Mouse (Mus musculus): ENCODE data around the gene Tuba1c. TPM values are rescaled to one million over a fixed set of nuclear protein-coding genes. Genes with fewer than 3 reads are reported as not detected.

Tuba1c gene
- polyA plus RNA-seq, 1 experiment, result 12.6 TPM

DNA sequence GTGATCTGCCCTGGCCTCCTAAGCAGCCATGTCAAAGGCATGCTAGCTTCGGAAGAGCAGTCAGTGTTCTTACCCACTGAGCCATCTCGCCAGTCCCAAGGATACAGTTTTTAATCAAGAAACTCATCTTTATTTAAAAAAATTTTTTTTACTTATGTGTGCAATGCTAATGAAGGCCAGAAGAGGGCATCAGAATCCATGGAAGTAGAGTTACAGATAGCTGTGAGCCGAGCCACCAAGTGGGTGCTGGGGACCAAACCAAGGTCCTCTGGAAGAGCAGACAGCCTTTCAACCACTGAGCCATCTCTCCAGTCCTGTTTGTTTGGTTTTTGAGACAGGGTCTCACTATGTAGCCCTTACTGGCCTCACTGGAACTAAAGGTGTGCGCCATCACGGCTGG is 26.1 kb upstream of the Tuba1c start:
- TF ChIP-seq GATA1 (IDR thresholded peaks at IDR 0.05; ENCODE audit: low read length), result no peak
- no peak for TF ChIP-seq TAL1 (IDR thresholded peaks at IDR 0.05; ENCODE audit: low read length)
- no peak overlapping the region for H3K4me3 ChIP-seq (replicated peaks)

DNA sequence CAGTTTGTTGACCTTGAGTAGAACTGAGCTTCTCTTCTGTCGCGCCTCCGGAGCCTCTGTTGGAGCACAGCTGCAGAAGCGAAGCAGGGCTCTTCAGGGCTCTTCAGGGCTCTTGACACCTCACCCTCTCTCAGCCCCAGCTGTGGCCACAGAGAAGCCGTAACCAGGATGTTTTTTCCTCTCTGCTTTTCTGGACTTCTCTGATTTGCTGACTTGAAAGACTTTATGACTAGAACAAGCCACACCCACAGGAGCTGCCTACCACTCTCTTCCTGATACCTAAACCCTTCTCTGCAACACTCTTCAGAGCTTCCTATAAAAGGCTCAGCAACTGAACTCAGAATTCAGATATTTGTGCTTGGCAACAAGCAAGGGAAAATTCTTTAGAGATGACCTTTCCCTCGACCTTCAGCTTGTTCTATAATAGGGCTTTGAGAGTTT is 20.9 kb upstream of the Tuba1c start:
- Histone ChIP-seq H3K27me3 (ENCODE audit: control insufficient read depth) (peaks cover 2% of the 10 kb centered on the region; the same call in 1 of the 2 replicates), H3K36me3 (ENCODE audit: control insufficient read depth) (no peaks in the 10 kb centered on the region), H3K4me3 (replicated peaks) (no peak overlapping the region), H3K9me3 (ENCODE audit: control insufficient read depth, low read length) (0 out of 2 replicates have a peak, but pooled peaks cover under 1% of the 10 kb centered on the region), H3K4me1 (ENCODE audit: control insufficient read depth) (no peaks in the 10 kb centered on the region)
- TF ChIP-seq TAL1 (IDR thresholded peaks at IDR 0.05; ENCODE audit: low read length) (no peak), GATA1 (IDR thresholded peaks at IDR 0.05; ENCODE audit: low read length) (no peak)

More for the DNA sequence above, 26.1 kb upstream of the Tuba1c start:
- Histone ChIP-seq H3K9me3 (ENCODE audit: control insufficient read depth, low read length) (peaks cover 5% of the 10 kb centered on the region; the same call in 1 of the 2 replicates), H3K36me3 (ENCODE audit: control insufficient read depth) (no peaks in the 10 kb centered on the region), H3K4me1 (ENCODE audit: control insufficient read depth) (peaks cover 17% of the 10 kb centered on the region), H3K27me3 (ENCODE audit: control insufficient read depth) (no peaks in the 10 kb centered on the region)

DNA sequence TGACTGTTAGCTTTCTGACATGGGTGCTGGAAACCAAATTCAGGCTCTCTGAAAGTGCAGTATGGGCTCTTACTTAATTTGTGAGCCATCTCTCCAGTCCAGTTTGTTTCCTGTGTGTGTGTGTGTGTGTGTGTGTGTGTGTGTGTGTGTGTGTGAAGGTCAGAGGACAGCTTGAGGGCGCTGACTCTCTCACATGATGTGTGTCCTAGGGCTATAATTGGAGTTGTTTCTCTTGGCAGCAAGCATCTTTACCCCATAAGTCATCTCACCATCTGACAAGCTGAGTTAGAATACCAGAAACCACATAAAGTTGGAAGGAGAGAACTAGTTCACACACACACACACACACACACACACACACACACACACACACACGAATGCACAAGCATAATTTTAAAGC is 18.8 kb upstream of the Tuba1c start:
- H3K36me3 ChIP-seq (ENCODE audit: control insufficient read depth), result no peaks in the 10 kb centered on the region
- no peaks in the 10 kb centered on the region for H3K4me1 ChIP-seq (ENCODE audit: control insufficient read depth)
- H3K27me3 ChIP-seq (ENCODE audit: control insufficient read depth), result peaks cover 10% of the 10 kb centered on the region; the same call in 1 of the 2 replicates
- TF ChIP-seq GATA1 (IDR thresholded peaks at IDR 0.05; ENCODE audit: low read length) (no peak), TAL1 (IDR thresholded peaks at IDR 0.05; ENCODE audit: low read length) (no peak)
- H3K4me3 ChIP-seq (replicated peaks), result no peak overlapping the region
- H3K9me3 ChIP-seq (ENCODE audit: control insufficient read depth, low read length), result no peaks in the 10 kb centered on the region

DNA sequence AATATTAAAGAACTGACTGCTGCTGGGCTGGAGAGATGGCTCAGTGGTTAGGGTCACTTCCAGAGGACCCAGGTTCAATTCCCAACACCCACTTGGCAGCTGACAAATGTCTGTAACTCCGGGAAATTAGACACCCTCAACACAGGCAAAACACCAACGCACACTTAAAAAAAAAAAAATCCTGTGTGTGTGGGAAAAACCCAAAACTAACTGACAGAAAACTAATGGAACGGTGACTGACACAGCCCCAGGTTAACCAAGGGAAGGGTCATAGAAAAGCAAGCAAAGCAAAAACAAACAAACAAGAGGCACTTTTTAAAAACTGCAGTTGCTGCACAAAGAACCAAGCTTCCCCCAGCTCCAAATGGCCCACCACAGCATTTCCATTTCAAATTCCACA is 17.7 kb upstream of the Tuba1c start:
- TF ChIP-seq GATA1 (IDR thresholded peaks at IDR 0.05; ENCODE audit: low read length) (no peak), TAL1 (IDR thresholded peaks at IDR 0.05; ENCODE audit: low read length) (no peak)
- no peaks in the 10 kb centered on the region for H3K36me3 ChIP-seq (ENCODE audit: control insufficient read depth)
- no peaks in the 10 kb centered on the region for H3K4me1 ChIP-seq (ENCODE audit: control insufficient read depth)
- no peak overlapping the region for H3K4me3 ChIP-seq (replicated peaks)
- no peaks in the 10 kb centered on the region for H3K9me3 ChIP-seq (ENCODE audit: control insufficient read depth, low read length)
- peaks cover 10% of the 10 kb centered on the region; the same call in 1 of the 2 replicates for H3K27me3 ChIP-seq (ENCODE audit: control insufficient read depth)

DNA sequence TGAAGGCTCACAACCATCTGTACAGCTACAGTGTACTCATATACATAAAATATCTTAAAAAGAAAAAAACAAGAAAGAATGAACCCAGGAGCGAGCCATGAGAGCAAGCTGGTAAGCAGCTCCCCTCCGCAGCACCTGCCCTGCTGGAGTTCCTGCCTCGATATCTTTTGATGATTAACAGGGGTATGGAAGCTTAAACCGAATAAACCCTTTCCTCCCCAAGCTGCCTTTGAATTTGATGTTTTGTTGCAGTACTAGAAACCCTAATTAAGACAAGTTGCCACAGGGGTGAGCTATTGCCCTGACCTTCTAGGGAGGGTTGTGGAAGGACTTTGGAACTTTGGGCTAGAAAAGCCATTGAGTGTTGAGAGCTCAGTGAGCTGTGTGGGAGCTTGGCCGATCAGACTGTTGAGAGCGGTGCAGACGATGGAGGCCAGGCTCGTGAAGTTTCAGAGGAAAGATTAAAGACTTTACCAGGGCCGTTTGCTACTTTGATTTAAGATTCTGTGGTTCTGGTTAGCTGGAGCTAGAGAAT is 15.1 kb upstream of the Tuba1c start:
- no peak overlapping the region for H3K4me3 ChIP-seq (replicated peaks)
- peaks cover 14% of the 10 kb centered on the region; the same call in 1 of the 2 replicates for H3K27me3 ChIP-seq (ENCODE audit: control insufficient read depth)
- H3K4me1 ChIP-seq (ENCODE audit: control insufficient read depth), result no peaks in the 10 kb centered on the region
- no peaks in the 10 kb centered on the region for H3K9me3 ChIP-seq (ENCODE audit: control insufficient read depth, low read length)
- no peak for TF ChIP-seq GATA1 (IDR thresholded peaks at IDR 0.05; ENCODE audit: low read length)
- TF ChIP-seq TAL1 (IDR thresholded peaks at IDR 0.05; ENCODE audit: low read length), result no peak
- H3K36me3 ChIP-seq (ENCODE audit: control insufficient read depth), result no peaks in the 10 kb centered on the region

DNA sequence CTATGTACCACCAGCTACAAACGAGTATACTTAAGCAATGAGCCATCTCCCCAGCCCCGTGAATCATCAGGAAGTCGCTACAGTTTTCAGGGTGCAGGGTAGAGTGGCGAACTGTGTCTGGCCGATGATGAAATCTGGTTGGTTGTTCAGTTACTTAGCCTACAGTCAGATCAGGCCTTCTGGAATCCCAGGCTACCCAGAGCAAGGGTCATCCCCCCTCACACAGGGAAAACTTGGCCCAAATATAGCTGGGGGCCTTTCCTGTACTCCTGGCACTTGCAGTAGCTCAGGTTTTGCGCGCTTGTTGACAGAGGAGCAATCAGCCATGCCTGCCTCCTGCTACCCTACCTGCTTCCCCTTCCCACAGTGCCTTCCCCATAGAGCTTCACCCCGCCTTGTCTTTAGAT is 12.3 kb upstream of the Tuba1c start:
- Histone ChIP-seq H3K4me3 (replicated peaks) (no peak overlapping the region), H3K36me3 (ENCODE audit: control insufficient read depth) (no peaks in the 10 kb centered on the region), H3K27me3 (ENCODE audit: control insufficient read depth) (peaks cover 13% of the 10 kb centered on the region; the same call in 1 of the 2 replicates), H3K9me3 (ENCODE audit: control insufficient read depth, low read length) (peaks cover 3% of the 10 kb centered on the region; the same call in 1 of the 2 replicates), H3K4me1 (ENCODE audit: control insufficient read depth) (no peaks in the 10 kb centered on the region)
- TF ChIP-seq TAL1 (IDR thresholded peaks at IDR 0.05; ENCODE audit: low read length) (no peak), GATA1 (IDR thresholded peaks at IDR 0.05; ENCODE audit: low read length) (no peak)

DNA sequence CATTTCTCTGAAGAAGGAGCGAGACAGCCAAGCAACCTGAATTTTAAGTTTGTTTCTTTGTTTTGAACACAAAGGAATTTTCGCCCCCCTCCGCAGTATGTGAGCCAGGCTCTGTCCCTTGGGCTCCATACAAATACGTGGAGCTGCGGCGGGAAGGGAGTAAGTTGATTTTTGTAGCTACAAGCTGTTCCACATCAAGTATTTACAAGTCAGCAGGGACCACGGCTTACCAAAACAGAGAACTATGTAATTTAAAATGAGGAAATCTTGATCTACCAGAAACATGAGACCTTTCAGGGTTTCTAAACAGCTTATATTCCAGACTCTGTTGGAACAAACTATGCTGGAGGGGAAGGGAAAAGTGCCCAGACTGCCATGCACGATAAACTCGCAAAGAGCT is 11.7 kb upstream of the Tuba1c start:
- Histone ChIP-seq H3K4me3 (replicated peaks) (no peak overlapping the region), H3K9me3 (ENCODE audit: control insufficient read depth, low read length) (peaks cover 3% of the 10 kb centered on the region; the same call in 1 of the 2 replicates), H3K36me3 (ENCODE audit: control insufficient read depth) (no peaks in the 10 kb centered on the region), H3K4me1 (ENCODE audit: control insufficient read depth) (no peaks in the 10 kb centered on the region), H3K27me3 (ENCODE audit: control insufficient read depth) (peaks cover 12% of the 10 kb centered on the region; the same call in 1 of the 2 replicates)
- TF ChIP-seq GATA1 (IDR thresholded peaks at IDR 0.05; ENCODE audit: low read length), result no peak
- TF ChIP-seq TAL1 (IDR thresholded peaks at IDR 0.05; ENCODE audit: low read length), result no peak

DNA sequence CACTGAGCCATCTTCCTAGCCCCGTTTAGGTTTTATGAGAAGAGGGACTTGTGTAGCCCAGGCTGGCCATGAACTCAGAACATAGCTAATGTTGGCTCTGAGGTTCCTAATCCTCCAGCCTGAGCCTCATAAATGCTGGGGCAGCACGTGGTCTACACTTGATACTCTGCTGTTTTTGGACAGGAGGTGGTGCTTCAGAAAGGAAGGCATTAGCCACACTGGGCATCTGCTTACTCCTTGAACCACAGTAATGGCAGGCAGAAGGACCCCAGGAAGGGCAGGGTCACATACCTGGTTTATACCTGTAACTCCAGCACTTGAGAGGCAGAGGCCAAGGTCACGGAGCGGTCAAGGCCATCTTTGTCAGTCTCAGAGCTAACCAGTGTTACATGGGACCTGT is 11.1 kb upstream of the Tuba1c start:
- TF ChIP-seq TAL1 (IDR thresholded peaks at IDR 0.05; ENCODE audit: low read length), result no peak
- no peak for TF ChIP-seq GATA1 (IDR thresholded peaks at IDR 0.05; ENCODE audit: low read length)
- Histone ChIP-seq H3K27me3 (ENCODE audit: control insufficient read depth) (peaks cover 13% of the 10 kb centered on the region), H3K36me3 (ENCODE audit: control insufficient read depth) (no peaks in the 10 kb centered on the region), H3K4me1 (ENCODE audit: control insufficient read depth) (no peaks in the 10 kb centered on the region), H3K4me3 (replicated peaks) (no peak overlapping the region), H3K9me3 (ENCODE audit: control insufficient read depth, low read length) (peaks cover 3% of the 10 kb centered on the region; the same call in 1 of the 2 replicates)

DNA sequence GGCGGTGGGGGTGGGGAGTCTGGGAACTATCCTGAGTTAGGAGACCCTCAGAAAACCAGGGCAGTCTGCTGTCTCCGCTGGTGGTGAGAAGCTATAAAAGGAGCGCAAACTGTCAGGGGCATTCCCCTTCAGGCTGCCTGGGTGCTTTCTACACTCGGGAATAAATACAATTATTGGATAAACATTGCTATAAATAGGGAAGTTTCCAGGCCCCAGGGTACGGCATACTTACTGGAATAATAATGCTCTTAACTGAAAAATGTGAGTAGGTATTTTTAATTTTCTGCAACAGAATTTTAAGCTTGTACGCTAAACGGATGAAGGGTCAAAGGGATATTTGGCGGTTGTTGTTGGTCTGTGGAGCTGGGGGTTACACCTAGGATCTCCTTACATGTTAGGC is 10.3 kb upstream of the Tuba1c start:
- H3K4me1 ChIP-seq (ENCODE audit: control insufficient read depth), result no peaks in the 10 kb centered on the region
- H3K27me3 ChIP-seq (ENCODE audit: control insufficient read depth), result peaks cover 13% of the 10 kb centered on the region
- no peak overlapping the region for H3K4me3 ChIP-seq (replicated peaks)
- H3K9me3 ChIP-seq (ENCODE audit: control insufficient read depth, low read length), result peaks cover 3% of the 10 kb centered on the region; the same call in 1 of the 2 replicates
- H3K36me3 ChIP-seq (ENCODE audit: control insufficient read depth), result no peaks in the 10 kb centered on the region
- TF ChIP-seq GATA1 (IDR thresholded peaks at IDR 0.05; ENCODE audit: low read length) (no peak), TAL1 (IDR thresholded peaks at IDR 0.05; ENCODE audit: low read length) (no peak)

Measured in erythroblast, embryonic 14.5 days (primary cell).